Mouse (Mus musculus) hindbrain, embryonic 15.5 days (tissue): ENCODE data around the gene Gm28048. TPM values are rescaled to one million over a fixed set of nuclear protein-coding genes. Genes with fewer than 3 reads are reported as not detected.

Experiments
- ATAC-seq: fragments of 200-750 bp; cut with Nextera tagmentation; 2 replicates; pipeline ENCODE4 v1.8.0; 2017; ENCODE audit warnings: low read depth, moderate number of reproducible peaks, moderate TSS enrichment; ENCODE audit not compliant: low FRiP score
- H3K27ac ChIP-seq: fragments of 300-500 bp; sonication (generic); replicated peaks from 2 replicates; pipeline ENCODE4 v1.5.1; 2015; ENCODE audit warnings: mild to moderate bottlenecking, inconsistent platforms
- H3K27me3 ChIP-seq: fragments of 300-500 bp; sonication (generic); 2 replicates; pipeline ENCODE4 v1.6.1; 2015; ENCODE audit warnings: control low read depth, inconsistent platforms
- H3K36me3 ChIP-seq: fragments of 300-500 bp; sonication (generic); 2 replicates; pipeline ENCODE4 v1.6.1; 2015; ENCODE audit warnings: control low read depth, inconsistent platforms
- H3K4me1 ChIP-seq: fragments of 300-500 bp; sonication (generic); replicated peaks from 2 replicates; pipeline ENCODE4 v1.6.1; 2015; ENCODE audit warnings: control low read depth, inconsistent platforms
- H3K4me2 ChIP-seq: fragments of 300-500 bp; sonication (generic); 2 replicates; pipeline ENCODE4 v1.6.1; 2015; ENCODE audit warnings: moderate library complexity, mild to moderate bottlenecking, inconsistent platforms
- H3K4me3 ChIP-seq: fragments of 300-500 bp; sonication (generic); 2 replicates; pipeline ENCODE4 v1.5.1; 2015; ENCODE audit warnings: mild to moderate bottlenecking, inconsistent platforms
- H3K9ac ChIP-seq: fragments of 300-500 bp; sonication (generic); 2 replicates; pipeline ENCODE4 v1.6.1; 2015; ENCODE audit warnings: inconsistent platforms
- H3K9me3 ChIP-seq: fragments of 300-500 bp; sonication (generic); 2 replicates; pipeline ENCODE4 v1.6.1; 2016; ENCODE audit warnings: control low read depth, inconsistent platforms
- WGBS: fragments of 180-500 bp; shearing (Covaris S2); methylation state at CpG from one replicate; pipeline ENCODE4 v1.1.7; 2015; 5-methylcytosine and 5-hydroxymethylcytosine counted together
- polyA plus RNA-seq: library from polyadenylated mRNA; unstranded; fragments of >200 nt; fragmentation: Nextera tagmentation; extraction: Ambion mirVana; gene quantifications from 2 replicates; pipeline ENCODE4 v1.2.1, GENCODE M21; 2015

Gene Gm28048
- polyA plus RNA-seq, 1 experiment from 2014 or later = 3.9 TPM

DNA sequence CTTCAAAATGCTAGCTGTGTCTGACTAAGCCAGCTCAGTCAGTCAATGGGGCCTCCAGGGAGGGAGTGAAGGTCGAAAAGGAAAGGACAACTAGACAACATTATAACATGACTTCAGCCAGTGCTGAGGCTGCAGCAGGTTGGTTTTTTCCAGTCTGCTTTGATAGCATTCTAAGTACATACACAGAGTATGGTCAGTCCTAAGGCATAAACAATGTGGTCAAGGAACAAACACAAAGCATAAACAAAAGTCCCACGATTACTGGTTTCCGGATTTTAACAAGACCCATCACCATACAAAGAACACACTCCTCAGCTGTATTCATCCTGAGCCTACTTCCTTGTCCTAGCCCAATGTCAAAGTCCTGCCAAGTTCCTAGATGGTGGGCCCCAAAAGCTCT is 3.6 kb upstream of the Gm28048 start:
- Histone ChIP-seq H3K4me1 (peaks cover 15% of the 10 kb centered on the region), H3K4me2 (no peak overlapping the region), H3K27me3 (no peaks in the 10 kb centered on the region), H3K4me3 (no peak overlapping the region), H3K36me3 (no peaks in the 10 kb centered on the region), H3K27ac (no peak overlapping the region), H3K9ac (no peak overlapping the region), H3K9me3 (no peaks in the 10 kb centered on the region)
- ATAC-seq = no peak
- 85% methylated on average over 3 of the region's 3 CpGs for WGBS

DNA sequence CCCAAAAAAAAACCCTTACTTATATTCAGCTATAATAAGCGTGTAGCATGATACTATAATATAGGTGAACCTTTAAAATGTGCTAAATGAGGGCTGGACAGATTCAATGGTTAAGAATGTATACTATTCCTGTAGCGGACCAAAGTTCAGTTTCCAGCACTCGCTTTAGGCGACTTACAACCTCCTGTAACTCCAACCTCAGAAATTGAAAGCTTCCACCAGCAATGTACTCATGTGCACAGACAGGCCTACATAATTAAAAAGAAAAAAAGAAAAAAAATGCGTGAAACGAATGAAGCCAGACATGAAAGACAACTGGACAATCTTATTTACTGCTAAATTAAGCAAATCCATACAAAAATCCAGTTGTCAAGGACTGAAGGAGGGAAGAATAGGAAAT is 956 bp upstream of the Gm28048 start:
- no peak for ATAC-seq
- no peaks in the 10 kb centered on the region for H3K9me3 ChIP-seq
- H3K4me2 ChIP-seq = peak overlapping the region; percentile 62; the same call in 1 of the 2 replicates
- no peak overlapping the region for H3K9ac ChIP-seq
- H3K4me3 ChIP-seq = no peak overlapping the region
- H3K27ac ChIP-seq = 0 out of 2 replicates have a peak overlapping the region, but pooled peaks have one; percentile 5
- H3K27me3 ChIP-seq = no peaks in the 10 kb centered on the region
- H3K4me1 ChIP-seq = peaks cover 36% of the 10 kb centered on the region
- H3K36me3 ChIP-seq = no peaks in the 10 kb centered on the region; the same call in 1 of the 2 replicates
- WGBS = 79% methylated on average over 6 of the region's 6 CpGs

DNA sequence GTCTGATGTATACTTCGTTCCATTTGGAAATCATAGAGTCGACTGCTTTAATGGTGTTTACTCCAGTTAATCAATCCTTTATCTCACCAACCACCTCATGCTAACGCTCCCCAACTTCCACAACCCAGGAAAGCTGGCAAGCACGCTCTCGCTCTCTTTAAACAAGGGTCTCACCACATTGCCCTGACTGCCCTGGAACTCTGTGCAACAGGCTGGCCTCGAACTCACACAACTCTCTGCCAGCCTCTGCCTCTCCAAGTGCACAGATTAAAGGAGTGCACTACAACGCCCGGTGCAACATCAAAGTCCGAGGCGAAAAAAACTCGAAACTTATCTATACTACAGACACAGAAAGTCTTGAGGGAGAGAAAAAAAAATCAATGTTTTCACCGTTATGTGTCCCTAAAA is 343 bp downstream of the Gm28048 start:
- 5% methylated on average over 12 of the region's 12 CpGs for WGBS
- H3K4me1 ChIP-seq = peaks cover 46% of the 10 kb centered on the region
- peak overlapping the region; percentile 64 for H3K9ac ChIP-seq
- peak; percentile 21; the same call in 1 of the 2 replicates for ATAC-seq
- H3K9me3 ChIP-seq = no peaks in the 10 kb centered on the region
- H3K27ac ChIP-seq = peak overlapping the region; percentile 91
- no peaks in the 10 kb centered on the region for H3K27me3 ChIP-seq
- peaks cover 4% of the 10 kb centered on the region for H3K36me3 ChIP-seq
- peak overlapping the region; percentile 57 for H3K4me3 ChIP-seq
- H3K4me2 ChIP-seq = peak overlapping the region; percentile 62

DNA sequence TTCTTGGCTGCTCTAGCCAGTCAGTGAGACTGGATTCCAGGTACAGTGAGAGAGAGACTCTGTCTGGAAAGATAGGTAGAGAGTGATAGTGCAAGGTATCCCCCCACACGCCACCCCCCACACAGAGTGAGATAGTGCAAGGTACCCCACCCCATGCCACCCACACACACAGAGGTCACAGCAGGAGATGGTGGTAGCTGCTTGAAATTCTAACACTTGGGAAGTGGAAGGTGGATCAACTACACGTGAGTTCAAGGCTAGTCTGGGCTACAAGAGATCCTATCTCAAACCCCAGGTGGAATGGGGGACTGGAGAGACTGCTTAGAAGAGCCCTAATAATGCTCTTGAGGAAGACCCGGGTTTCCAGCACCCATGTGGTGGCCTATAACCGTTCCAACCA is 849 bp downstream of the Gm28048 start:
- no peaks in the 10 kb centered on the region for H3K27me3 ChIP-seq
- peak overlapping the region; percentile 57 for H3K4me3 ChIP-seq
- no peak for ATAC-seq
- peaks cover 51% of the 10 kb centered on the region for H3K4me1 ChIP-seq
- peak overlapping the region; percentile 64; the same call in 1 of the 2 replicates for H3K9ac ChIP-seq
- peak overlapping the region; percentile 91 for H3K27ac ChIP-seq
- H3K36me3 ChIP-seq = peaks cover 7% of the 10 kb centered on the region
- H3K9me3 ChIP-seq = no peaks in the 10 kb centered on the region
- 49% methylated on average over 4 of the region's 4 CpGs for WGBS
- H3K4me2 ChIP-seq = peak overlapping the region; percentile 62

DNA sequence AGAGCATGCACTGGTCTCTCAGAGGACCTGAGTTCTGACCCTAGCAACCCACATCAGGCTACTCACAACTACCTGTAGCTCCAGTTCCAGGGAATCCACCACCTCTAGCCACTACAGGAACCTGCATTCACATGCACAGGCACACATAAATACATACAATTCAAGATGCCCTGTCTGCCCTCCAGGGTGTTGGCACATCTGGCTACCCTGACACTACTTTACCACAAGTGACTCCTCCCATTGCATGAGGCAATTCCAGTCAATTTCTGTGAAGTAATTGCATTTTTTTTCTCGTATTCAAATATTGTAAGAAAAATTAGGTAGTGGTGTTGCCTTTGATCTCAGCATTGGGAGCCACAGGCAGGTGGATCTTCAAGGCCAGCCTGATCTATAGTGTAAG is 2.7 kb downstream of the Gm28048 start:
- Histone ChIP-seq H3K36me3 (peaks cover 7% of the 10 kb centered on the region), H3K4me1 (peaks cover 65% of the 10 kb centered on the region), H3K4me2 (no peak overlapping the region), H3K9ac (no peak overlapping the region), H3K9me3 (no peaks in the 10 kb centered on the region), H3K4me3 (no peak overlapping the region), H3K27ac (no peak overlapping the region), H3K27me3 (no peaks in the 10 kb centered on the region)
- 91% methylated on average over 1 of the region's 1 CpGs for WGBS
- no peak for ATAC-seq

DNA sequence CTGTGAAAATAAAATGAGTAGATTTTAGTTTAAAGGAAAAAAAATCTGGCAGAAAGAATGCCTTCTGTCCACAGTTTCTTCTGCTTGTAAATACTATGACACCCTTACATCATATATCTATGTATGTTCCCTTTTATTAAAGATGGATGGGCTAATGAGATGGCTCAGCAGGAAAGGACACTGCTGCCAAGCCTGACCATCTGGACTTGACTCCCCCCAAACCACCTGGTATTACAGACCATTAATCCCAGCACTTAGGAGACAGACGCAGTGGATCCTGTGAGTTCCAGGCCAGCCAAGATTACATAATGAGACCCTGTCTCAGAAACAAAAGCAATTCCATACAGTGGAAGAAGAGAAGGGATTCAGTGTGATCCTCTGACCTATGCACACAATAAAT is 3.2 kb downstream of the Gm28048 start:
- 37% methylated on average over 1 of the region's 1 CpGs for WGBS
- H3K4me3 ChIP-seq = no peak overlapping the region
- no peaks in the 10 kb centered on the region for H3K27me3 ChIP-seq
- H3K9me3 ChIP-seq = no peaks in the 10 kb centered on the region
- H3K36me3 ChIP-seq = peaks cover 10% of the 10 kb centered on the region
- no peak overlapping the region for H3K9ac ChIP-seq
- no peak overlapping the region for H3K27ac ChIP-seq
- H3K4me1 ChIP-seq = peaks cover 70% of the 10 kb centered on the region
- no peak for ATAC-seq
- H3K4me2 ChIP-seq = no peak overlapping the region

DNA sequence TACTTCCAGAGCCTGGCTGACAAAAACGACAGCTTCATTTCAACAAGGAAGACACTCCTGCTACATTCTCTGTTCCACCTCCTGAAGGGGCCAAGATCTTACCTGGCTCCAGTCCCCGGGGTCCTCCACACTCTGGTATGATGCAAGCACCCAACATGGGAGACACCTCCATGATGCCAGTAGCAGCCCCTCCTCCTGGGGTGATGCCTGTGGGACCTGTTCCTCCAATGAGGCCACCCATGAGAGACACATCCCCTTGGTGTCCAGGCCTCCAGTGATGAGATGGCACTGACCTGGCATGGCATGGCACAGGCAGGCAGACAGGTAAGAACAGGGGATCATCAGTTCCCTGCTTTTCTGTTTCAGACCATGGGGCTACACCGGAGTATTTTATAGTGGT is 3.7 kb downstream of the Gm28048 start:
- Histone ChIP-seq H3K36me3 (peaks cover 15% of the 10 kb centered on the region), H3K4me3 (no peak overlapping the region), H3K4me2 (no peak overlapping the region), H3K27me3 (no peaks in the 10 kb centered on the region), H3K27ac (no peak overlapping the region), H3K4me1 (peaks cover 70% of the 10 kb centered on the region), H3K9me3 (0 out of 2 replicates have a peak, but pooled peaks cover 4% of the 10 kb centered on the region), H3K9ac (no peak overlapping the region)
- 87% methylated on average over 3 of the region's 3 CpGs for WGBS
- ATAC-seq = no peak

DNA sequence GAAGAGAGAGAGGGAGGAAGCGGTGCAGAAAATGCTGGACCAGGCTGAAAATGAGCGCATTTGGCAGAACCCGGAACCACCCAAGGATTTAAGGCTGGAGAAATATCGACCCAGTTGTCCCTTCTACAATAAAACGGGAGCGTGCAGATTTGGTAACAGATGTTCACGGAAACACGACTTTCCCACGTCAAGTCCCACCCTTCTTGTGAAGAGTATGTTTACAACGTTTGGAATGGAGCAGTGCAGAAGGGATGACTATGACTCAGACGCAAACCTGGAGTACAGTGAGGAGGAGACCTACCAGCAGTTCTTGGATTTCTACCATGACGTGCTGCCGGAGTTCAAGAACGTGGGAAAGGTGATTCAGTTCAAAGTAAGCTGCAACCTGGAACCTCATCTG is 8.3 kb downstream of the Gm28048 start:
- Histone ChIP-seq H3K4me3 (peak overlapping the region; percentile 50), H3K4me2 (peak overlapping the region; percentile 56), H3K9ac (peak overlapping the region; percentile 45), H3K9me3 (peaks cover 11% of the 10 kb centered on the region; the same call in 1 of the 2 replicates), H3K4me1 (peaks cover 38% of the 10 kb centered on the region), H3K36me3 (peaks cover 16% of the 10 kb centered on the region), H3K27me3 (no peaks in the 10 kb centered on the region), H3K27ac (peak overlapping the region; percentile 72)
- WGBS = 49% methylated on average over 14 of the region's 14 CpGs
- ATAC-seq = no peak

DNA sequence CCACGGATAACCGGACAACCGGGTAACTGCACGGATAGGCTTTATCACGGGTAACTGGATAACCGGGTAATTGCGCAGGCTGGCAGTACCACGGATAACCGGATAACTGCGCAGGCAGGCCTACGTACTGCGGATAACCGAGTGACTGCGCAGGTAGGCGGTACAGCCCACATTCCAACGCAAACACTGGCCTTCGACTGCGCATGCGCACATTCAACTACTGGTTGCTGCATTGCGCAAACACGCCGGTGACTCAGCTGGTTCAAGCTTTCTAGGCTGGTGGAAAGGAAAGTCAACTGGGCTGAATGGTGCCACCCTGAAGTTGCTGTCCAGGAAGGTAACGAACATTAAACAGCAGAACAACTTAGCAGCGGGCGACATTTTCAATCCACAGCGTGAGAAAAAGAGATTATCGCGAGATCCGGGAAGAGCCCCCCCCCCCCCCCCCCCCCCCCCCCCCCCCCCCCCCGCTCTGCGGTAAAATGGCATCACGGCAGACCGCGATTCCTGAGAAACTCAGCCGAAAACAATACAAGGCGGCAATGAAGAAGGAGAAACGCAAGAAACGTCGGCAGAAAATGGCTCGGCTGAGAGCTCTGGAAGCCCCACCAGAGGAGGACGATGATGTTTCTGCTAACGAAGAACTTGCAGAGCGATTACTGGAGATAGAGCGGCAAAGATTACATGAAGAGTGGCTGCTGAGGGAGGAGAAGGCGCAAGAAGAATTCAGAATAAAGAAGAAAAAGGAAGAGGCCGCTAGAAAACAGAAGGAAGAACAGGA is 9.0 kb downstream of the Gm28048 start:
- peaks cover 34% of the 10 kb centered on the region for H3K4me1 ChIP-seq
- H3K4me3 ChIP-seq = peak overlapping the region; percentile 50
- peak overlapping the region; percentile 82 for H3K27ac ChIP-seq
- peak; percentile 73 for ATAC-seq
- peak overlapping the region; percentile 56 for H3K4me2 ChIP-seq
- 51% methylated on average over 40 of the region's 46 CpGs for WGBS
- H3K9me3 ChIP-seq = peaks cover 11% of the 10 kb centered on the region; the same call in 1 of the 2 replicates
- H3K36me3 ChIP-seq = peaks cover 16% of the 10 kb centered on the region
- H3K9ac ChIP-seq = peak overlapping the region; percentile 55
- no peaks in the 10 kb centered on the region for H3K27me3 ChIP-seq

DNA sequence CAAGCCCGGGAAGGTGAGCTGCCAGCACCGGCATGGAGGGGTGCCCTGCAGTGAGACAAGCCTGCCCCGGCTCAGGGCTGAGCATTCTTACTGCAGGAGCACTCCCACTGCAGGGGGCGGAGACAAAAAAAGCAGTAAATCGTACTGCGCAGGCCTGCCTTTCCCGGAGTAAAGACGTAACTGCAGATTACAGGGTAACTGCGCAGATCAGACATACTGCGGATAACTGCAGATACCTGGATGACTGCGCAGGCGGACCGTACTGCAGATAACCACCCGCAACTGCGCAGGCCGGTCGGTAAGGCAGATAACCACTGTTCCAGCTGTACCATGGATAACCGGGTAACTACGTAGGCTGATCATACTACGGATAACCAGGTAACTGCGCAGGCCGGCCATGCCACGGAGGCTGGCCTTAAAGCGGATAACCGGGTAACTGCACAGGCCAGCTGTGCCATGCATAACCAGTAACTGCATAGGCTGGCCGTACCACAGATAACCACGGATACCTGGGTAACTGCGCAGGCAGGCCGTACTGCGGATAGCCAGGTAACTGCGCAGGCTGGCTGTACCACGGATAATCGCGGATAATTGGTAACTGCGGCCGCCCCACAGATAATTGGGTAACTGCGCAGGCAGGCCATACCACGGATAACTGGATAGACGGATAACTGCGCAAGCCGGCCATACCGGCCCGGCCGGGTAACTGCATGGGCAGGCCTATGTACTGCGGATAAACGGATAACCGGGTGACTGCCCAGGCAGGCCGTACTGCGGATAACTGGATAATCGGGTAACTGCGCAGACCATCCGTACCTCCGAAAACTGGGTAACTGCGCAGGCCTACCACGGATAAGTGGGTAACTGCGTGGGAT is 9.8 kb downstream of the Gm28048 start, which contains the start of gene Zrsr1:
Zrsr1 (plus strand) TSS at position 171 of the 875 bp plus-strand sequence.
- no peaks in the 10 kb centered on the region for H3K27me3 ChIP-seq
- H3K4me2 ChIP-seq = peak within 1 kb of the TSS; percentile 56
- H3K4me3 ChIP-seq = peak within 1 kb of the TSS; percentile 50
- H3K9ac ChIP-seq = peak within 1 kb of the TSS; percentile 55
- peak within 1 kb of the TSS; percentile 82 for H3K27ac ChIP-seq
- H3K9me3 ChIP-seq = peaks cover 11% of the 10 kb centered on the region; the same call in 1 of the 2 replicates
- 49% methylated on average over 56 of the region's 56 CpGs for WGBS
- ATAC-seq = peak; percentile 91
- H3K36me3 ChIP-seq = peaks cover 16% of the 10 kb centered on the region
- H3K4me1 ChIP-seq = peaks cover 29% of the 10 kb centered on the region

DNA sequence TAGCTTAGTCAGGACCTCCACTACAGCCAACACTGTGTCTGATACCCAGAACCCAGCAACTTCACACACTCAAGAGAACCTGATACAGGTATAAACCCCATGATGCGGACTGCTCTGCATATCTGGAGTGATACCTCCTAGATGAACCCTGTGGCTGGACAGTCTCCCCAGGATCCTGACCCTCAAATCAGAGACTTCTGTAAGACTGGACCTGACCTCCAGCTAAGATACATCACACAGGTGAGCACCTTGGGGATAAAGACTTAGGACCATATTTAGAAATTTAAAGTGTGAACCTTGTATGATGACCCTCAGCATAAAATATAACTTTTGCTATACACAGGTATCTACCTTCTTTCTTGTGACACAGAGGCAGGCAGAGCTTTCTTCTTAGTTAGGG is 11.3 kb downstream of the Gm28048 start:
- 100% methylated on average over 1 of the region's 1 CpGs for WGBS
- Histone ChIP-seq H3K9me3 (peaks cover 11% of the 10 kb centered on the region; the same call in 1 of the 2 replicates), H3K4me1 (peaks cover 15% of the 10 kb centered on the region), H3K9ac (no peak overlapping the region), H3K27ac (no peak overlapping the region), H3K36me3 (peaks cover 9% of the 10 kb centered on the region; the same call in 1 of the 2 replicates), H3K27me3 (no peaks in the 10 kb centered on the region), H3K4me2 (no peak overlapping the region), H3K4me3 (no peak overlapping the region)
- no peak for ATAC-seq

DNA sequence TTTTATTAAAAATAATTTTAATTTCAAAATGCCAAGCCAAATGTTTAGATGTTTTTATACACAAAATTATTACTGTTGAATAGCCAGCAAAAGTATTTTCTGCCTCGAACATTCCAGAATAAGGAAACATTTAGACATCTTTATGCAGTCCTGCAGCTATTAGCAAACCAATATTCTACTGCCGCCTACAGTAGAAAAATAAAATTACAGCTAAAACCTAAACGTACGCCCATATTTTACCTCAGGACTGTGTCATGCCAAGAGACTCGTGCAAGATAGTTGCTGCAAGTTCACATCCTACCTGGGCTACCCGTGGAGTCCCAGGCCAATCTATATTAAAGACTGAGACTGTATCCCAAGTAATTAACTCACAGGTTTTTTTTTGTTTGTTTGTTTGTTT is 12.4 kb downstream of the Gm28048 start:
- Histone ChIP-seq H3K4me1 (peaks cover 8% of the 10 kb centered on the region), H3K9ac (no peak overlapping the region), H3K9me3 (peaks cover 11% of the 10 kb centered on the region; the same call in 1 of the 2 replicates), H3K27ac (no peak overlapping the region), H3K36me3 (peaks cover 9% of the 10 kb centered on the region; the same call in 1 of the 2 replicates), H3K4me3 (no peak overlapping the region), H3K27me3 (no peaks in the 10 kb centered on the region), H3K4me2 (no peak overlapping the region)
- no peak for ATAC-seq
- 67% methylated on average over 6 of the region's 6 CpGs for WGBS
